Mouse (Mus musculus) common myeloid progenitor, adult 5-6 weeks (primary cell): Measurements from ENCODE around the gene Wdr78. TPM values are rescaled to one million over a fixed set of nuclear protein-coding genes. Genes with fewer than 3 reads are reported as not detected.

Source experiments
- ATAC-seq: replicated peaks from 2 replicates; pipeline ENCODE4 v1.8.0; 2016; ENCODE audit warnings: low read depth, mild to moderate bottlenecking, moderate TSS enrichment, inconsistent platforms; ENCODE audit not compliant: poor library complexity, severe bottlenecking
- total RNA-seq: library from RNA; stranded (forward); fragments of 200-1000, 187-1606 nt; gene quantifications from 2 replicates; pipeline ENCODE4 v1.2.3, GENCODE M21; 2017

The Wdr78 gene
- total RNA-seq = 6.3 and 6.5 TPM in 2 replicates

GRCm38 (mm10) chr4:103114184-103115111 lies at the start of gene Wdr78, which contains the start of gene Mier1:
Wdr78 (minus strand) TSS chr4:103114555.
Mier1 (plus strand) TSS chr4:103114390.
- ATAC-seq = peak; percentile 93

DNA sequence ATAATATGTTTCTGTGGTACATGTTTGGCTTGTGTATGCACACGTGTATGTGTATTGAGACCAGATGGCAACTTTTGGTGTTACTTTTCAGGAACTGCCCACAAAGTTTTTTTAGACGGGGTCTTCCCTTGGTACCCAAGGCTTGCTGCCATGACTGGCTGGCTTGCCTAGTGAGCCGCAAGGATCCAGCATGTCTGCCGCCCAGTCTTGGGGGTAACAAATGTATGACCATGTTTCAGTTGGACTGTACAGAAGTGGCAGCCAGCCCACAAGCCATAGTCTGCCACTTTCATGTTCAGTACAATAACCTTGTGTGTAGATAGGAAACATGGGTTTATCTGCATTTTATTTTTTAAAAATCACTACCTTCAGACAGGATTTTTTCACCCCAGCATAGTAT lies 44.4 kb upstream of the Wdr78 start:
- no peak for ATAC-seq

DNA sequence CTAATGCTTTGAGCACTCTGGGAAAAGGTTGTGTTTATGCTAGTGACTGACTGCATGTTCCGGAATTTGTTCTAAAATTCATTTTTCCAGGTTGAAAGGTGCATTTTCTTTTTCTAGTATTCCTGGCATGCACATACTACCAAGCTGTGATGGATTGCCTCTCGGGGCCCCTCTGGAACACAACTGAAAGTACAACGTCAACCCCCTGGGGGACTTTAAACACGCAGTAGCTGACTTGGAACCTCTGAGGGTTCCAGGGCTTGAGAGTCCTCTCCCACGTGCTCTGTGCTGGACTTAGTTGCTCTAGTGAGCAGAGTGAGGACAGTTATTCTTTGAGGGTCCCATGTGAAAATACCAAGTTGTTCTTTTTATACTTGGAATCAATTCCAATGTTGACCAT lies 37.6 kb upstream of the Wdr78 start:
- ATAC-seq = no peak

DNA sequence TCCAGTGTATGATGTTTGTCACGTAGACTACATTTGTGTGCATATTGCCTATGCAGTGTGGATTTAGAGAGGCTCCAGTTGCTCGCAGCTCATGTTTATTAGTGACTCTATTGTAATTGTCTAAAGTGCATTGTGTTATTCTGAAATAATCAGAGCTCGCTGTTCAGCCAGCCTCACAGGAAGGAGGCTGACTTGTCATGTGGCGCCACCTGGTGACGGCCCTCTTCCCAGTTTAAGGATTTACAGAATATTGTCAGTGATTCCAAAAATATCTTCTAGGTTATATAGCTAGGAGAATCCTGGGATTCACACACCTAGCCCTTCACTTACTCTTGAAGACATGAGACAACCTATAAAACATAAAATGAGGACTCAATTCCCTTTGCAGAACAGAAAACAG lies 32.0 kb upstream of the Wdr78 start:
- peak; percentile 82 for ATAC-seq

DNA sequence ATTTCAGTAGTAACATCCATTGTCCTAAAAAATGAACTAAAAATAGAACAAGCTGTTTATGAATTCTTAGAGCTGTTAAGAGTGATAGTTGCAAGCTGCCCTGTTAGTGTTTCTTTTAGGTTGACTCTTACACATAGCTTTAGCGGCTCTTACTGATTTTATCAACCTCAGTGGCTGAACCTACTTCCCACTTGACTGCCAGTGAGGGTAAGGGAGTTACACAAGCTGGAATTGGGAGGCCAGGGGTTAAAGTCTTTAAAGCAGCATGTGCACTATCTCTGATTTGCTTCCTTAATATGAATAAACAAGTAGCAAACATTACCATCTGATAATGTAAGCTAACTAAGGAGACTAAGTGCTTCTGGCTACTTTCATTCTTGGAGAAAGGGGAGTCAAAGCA lies 22.6 kb upstream of the Wdr78 start:
- peak; percentile 58 for ATAC-seq

GRCm38 (mm10) chr4:103126533-103126932 lies 12.2 kb upstream of the Wdr78 start:
- ATAC-seq = no peak

DNA sequence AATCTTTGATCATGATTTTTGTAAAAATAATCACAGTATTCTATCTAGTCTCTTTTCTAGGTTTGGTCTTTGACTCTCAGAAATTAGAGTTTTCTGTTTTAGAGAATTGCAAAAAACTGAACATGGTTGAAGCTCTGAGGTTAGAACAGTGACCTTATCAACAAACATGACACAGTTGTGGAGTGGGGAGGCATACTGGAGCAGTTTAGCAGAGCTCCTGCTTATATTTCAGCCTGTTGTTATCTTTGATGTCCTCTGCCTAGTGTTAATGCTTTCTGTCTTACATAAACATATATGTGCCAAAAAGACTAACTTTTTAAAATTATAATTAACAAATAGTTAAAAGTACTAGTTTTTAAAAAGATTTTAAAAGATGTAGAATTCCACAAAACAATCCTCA lies 9.3 kb upstream of the Wdr78 start:
- no peak for ATAC-seq

DNA sequence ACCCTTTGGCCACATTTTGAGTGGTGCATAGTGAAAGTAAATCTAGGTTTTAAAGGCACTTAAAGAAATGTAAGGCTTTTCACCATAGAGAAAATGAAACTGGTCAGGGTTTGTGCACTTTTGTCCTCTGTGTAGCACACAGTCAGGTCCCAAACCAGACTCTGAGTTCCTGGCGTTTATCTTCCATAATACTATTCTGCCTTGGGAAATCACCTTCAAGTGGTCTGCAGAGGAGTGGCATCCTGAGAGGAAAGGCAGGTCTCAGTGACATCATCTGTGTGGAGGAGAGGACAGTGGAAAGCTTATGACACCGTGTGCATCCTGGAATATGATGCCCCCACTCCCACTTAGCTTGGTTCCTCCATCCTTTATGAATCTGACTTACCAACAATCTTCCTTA lies 8.7 kb upstream of the Wdr78 start:
- ATAC-seq = peak; percentile 20

GRCm38 (mm10) chr4:103120874-103121389 lies 6.6 kb upstream of the Wdr78 start:
- peak; percentile 17; the same call in 1 of the 2 replicates for ATAC-seq

DNA sequence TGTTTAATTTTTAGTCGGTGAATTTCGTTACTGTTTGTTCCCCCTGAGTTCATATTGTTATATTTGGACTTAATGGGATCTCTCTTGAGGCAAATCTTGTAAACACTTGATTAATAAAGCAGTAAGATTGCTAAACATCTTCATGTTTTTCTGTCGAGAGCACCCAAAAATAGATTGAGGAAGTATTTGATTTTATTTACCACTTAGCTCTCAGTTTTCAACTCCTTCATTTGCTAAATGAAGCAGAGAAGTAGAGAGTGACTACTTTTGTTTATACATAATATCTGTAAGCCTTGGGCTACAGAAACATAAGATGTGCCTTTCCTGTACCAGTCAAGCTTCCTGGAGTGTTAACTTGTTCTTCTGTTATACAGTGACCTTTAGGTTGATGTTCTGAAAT lies 6.0 kb upstream of the Wdr78 start:
- ATAC-seq = no peak

- ATAC-seq = no peak
These were observed 5.7 kb upstream of the Wdr78 start for GRCm38 (mm10) chr4:103120028-103120384.

- peak; percentile 16; the same call in 1 of the 2 replicates for ATAC-seq
These were observed 5.1 kb upstream of the Wdr78 start for GRCm38 (mm10) chr4:103119229-103120027.

DNA sequence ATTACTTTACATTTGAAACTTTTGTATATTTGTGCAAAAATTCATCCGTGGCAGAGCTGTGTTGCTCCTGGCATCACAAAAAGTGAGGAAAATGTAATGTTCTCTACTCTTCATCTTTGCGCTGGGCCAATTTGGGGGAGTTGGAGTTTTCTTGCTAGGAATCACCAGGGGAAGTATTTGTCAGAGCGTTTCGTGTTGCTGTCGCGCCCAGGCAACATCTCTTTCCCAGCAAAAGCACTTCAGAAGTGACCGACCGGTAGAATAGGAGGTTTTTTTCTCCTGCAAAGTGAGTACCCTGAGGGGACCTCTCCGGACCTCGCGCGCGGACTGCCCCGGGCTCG lies 4.5 kb upstream of the Wdr78 start:
- ATAC-seq = no peak

DNA sequence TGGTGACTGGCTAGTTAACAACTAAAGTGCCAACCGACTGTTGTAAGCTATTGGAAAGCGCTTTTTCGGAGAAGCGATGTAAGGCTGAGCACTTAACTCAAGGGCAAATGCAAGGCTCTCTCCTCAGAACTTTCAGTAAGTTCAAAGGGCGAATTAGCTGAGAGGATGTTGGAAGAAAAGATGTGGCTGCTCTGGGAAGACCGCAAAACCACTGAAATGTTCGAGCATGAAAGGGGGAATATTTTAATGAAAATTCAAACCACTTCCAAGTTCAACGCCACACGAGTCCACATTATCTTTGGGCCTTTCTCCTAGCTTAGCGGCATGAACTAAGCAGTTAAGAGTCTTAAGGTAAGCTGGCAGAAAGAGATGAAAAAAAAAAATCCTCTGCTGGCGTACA lies 953 bp downstream of the Wdr78 start:
- no peak for ATAC-seq

GRCm38 (mm10) chr4:103112651-103113050 lies 1.7 kb downstream of the Wdr78 start:
- no peak for ATAC-seq

GRCm38 (mm10) chr4:103098532-103098931 lies 15.8 kb downstream of the Wdr78 start:
- no peak for ATAC-seq

- no peak for ATAC-seq
These were observed 18.4 kb downstream of the Wdr78 start for GRCm38 (mm10) chr4:103095921-103096320.

- no peak for ATAC-seq
These were observed 29.1 kb downstream of the Wdr78 start for GRCm38 (mm10) chr4:103085237-103085636.

GRCm38 (mm10) chr4:103070631-103071030 lies 43.7 kb downstream of the Wdr78 start:
- no peak for ATAC-seq

- no peak for ATAC-seq
These were observed 46.3 kb downstream of the Wdr78 start for GRCm38 (mm10) chr4:103067906-103068655.
